Mouse (Mus musculus): ENCODE data around the gene Pced1b.

The Pced1b gene

DNA sequence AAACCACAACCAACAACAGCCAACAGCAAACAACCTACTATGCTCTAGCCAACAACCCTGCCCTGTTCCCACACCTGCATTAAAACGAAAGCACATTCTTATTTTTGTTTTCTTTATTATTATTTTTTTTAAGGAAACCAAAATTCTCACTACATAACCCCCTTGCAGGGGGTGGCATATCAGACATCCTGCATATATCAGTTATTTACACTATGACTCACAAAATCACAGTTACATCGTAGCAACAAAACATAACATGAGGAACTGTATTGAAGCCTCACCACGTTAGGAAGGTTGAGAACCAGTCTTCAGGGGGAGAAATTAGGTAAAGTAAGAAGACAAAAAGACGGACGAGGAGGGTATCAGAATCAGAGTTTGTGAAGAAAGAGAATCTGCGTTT is 159.2 kb downstream of the Pced1b start:
- DNase-seq, result no peak

DNA sequence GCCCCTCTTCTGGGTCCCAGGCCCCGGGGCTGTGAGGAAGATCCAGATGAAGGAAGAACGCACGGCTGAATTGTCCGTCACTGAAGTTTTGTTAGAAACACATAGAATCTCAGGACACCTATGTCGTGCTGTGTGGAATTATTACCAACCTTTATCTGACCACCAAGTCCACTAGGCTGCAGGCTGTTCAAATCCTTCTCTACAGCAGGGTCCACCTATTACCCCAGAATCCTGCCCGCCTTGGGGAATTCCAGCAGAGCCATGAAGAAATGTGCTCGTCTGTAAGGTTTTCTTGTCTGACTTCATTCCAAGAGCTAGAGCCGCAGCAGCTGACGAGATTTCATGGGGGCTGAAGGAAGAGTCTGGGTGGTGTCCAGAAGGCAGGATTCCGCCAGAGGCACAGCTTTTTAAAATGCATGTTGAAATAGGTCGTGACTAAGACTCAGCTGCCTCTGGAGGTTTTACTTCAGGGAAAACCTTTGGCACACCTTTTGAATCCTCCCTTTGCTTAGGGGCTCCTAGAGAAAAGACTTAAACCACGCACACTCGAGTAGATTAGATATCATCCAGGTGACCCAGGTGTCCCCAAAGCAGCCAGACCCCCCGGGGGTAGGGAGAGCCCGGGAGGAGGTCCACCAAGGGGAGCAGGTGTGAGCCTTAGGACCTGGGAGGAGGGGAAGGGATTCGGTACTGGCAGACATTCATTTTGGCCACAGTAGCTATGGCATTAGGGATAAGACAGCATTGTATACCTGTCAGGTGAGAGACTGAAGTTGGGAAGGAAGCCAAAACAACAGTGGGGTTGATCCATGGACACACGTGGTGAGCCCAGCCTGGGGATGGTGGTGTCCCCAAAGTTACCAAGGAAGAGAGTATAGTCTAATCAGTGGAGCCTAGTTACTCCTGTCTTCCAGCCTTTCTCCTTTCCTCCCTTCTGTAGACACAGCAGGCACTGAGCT is 160.9 kb downstream of the Pced1b start:
- no peak for DNase-seq

DNA sequence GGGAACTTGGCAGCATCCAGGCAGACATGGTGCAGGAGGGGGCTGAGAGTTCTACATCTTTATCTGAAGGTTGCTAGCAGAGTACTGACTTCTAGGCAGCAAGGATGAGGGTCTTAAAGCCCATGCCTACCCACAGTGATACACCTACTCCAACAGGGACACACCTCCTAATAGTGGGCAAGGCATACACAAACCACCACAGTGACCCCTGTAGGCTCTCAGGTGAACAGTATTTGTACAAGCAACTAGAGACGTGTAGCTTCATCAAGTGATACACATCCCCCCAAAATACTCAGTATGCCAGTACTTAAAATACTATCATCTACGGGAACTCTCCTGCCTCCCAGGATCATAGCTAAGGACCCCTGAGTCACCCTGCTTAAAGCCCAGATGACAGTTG is 164.2 kb downstream of the Pced1b start:
- DNase-seq, result no peak

DNA sequence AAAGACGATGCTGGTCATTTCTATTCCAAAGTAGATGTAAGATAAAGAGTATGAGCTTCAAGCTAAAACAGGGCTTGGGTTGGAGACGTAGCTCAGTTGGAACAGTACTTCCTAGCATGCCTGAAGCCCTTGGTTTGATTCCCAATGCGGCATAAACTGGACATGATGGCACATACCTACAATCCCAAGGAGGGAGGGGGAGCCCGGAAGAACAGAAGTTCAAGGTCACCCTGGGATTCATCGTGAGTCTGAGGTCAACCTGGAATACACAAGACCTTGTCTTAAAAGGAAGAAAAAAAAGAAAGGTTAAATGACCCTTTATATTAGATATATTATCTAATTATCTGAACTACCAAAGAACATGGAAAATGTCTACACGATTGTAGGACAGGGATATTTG is 164.8 kb downstream of the Pced1b start:
- no peak for DNase-seq

DNA sequence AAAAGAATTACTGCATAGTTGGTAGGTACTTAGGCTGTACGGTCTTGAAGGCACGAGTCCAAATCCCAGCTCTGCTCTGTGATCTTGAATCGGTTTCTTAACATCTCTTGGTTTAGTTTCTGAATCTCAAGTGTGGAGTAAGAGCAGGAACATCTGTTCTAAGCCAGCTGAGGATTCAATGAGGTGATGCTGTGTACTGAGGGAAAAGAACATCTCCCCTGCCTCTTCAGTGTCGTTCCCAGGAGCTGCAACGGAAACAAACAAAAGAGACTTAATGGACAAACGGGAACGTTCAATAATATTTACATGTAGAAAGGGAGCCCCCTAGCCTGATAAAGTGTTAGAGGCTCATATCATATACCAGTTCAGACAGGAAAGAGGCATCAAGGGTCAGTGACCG is 165.4 kb downstream of the Pced1b start:
- no peak for DNase-seq

DNA sequence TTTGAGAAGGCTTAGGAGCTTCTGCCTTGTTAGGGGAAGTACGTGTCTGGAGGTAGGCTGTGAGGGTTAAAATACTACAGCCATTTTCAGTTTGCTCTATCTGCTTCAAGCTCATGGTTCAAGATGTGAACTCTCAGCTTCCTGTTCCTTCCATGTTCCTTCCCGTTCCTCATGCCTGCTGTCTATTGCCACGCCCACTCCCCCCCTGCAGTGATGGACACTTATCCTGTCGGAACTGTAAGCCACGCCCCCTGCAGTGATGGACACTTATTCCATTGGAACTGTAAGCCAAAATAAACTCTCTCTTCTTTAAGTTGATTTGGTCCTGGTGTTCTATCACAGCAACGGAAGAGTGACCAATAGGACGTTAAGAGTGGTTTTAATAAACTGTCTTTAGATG is 166.0 kb downstream of the Pced1b start:
- DNase-seq, result no peak

DNA sequence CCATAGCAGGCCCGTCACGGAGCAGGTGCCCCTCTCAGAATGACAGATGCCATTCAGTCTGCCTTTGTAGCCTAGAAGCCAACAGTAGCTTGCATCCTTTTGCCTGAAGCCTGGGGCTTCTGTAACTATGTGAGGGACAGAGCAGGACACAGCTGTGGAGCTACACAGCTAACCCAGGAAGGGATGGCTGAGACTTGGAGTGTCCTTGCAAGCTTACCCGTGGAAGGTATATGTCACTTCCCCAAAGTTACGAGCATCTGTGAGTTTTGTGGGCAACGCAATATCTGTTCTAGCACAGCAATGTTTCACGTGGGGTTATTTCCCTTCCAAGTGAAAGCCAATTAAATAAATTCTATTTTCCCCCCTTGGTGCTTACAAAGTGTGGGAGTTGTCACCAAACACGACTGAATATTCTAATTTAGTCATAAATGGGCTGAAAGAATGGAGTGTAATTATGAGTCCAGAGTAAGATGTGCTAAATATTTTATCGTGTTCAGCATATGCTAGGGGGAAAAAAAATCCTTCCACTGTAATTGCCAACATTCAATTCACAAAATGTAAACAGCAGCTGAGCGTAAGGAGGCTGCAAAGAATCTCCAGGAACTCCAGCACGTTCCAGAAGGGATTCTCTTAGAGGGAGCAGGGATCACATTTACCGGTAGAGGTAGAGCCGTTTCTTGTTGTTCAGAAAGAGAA is 168.0 kb downstream of the Pced1b start:
- DNase-seq, result no peak

DNA sequence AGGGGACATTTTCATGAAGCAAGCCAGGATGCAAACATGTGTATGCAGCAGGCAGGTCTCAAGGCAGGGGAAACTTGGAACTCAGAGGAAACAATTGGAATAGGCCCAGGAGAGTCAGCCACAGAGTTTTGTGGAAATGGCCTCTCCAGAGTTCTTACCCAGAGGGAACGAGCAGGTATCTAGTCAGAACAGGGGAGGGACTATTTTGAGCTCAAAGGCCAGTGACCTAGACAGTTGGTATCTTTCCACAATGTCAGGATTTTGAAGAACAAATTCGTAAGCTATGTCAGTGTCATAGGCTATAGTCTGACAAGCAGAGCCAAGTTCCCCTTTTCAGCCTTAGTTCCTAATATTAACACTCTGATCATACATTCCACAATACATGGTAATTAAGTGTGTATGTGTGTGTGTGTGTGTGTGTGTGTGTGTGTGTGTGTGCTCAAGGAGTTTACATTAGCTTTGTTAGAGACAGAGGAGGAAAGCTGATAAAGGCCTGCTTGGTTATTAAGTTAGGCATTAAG is 168.6 kb downstream of the Pced1b start:
- no peak for DNase-seq

DNA sequence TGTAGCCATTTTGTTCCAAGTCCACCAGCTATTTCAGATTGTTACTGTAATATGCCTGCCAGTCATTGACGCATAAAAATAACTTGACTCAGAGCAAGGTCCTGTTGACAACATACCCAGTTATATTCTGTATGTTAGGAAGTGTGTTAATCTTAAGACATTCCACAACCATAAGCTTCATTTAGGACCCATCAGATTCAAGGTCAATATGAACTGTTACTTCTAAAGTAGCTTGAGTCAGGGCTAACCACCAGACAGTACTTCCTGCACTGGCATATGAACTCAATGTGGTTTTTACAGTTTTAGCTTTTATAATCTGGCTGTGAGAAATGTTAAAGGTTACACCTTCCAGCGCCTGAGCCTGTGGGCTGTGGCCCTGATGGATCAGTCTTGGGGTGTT is 173.4 kb downstream of the Pced1b start:
- DNase-seq, result no peak

DNA sequence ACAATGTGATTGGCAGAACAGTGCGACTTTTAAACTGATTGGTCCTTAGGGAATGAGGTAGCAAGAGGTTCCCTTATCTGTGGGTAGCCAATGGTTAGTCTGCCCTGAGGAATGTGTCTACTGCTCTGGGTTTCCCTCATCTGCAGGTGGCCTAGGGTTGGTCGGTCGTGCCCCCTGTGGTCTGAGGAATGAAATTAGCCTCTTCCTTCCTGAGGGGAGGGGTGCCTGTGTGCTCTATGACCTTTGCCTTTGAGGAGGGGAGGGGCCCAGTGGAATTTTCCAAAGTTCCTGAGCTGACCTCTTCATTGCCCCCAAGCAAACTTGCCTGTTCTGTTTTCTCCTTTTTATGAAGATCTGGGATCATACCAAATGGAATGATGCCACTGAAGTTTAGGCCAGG is 174.6 kb downstream of the Pced1b start:
- no peak for DNase-seq

DNA sequence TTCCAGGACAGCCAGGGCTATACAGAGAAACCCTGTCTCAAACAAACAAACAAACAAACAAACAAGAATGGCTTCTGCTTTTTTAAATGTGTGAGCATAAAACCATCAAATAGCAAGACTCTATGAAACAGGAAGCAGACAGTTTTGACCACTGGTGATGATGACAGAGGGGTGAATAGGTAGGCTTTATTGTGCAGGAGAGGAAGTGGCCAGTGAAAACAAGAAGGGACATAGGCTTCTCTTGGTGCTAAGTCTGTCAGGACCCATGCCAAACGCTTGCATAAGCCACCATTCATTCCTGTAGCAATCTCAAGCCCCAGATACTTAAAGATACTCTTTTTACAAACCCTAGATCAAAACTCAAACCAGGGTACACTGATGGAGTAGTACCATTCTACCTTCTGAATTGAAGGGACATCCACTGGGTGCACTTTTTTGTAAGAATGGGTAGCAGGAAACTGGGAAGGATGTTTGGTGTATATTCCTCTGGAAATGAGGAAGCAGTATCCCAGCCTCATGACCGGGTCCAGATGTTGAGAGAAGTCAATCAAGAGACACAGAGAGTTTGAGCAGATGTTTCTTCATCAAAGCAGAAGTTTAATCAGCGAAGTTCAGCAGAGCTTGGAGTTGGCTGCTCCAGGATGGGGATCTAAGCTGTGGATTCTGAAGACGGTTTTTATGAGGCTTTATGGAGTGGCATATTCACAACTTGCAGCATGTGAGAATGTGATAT is 175.5 kb downstream of the Pced1b start:
- DNase-seq, result no peak

DNA sequence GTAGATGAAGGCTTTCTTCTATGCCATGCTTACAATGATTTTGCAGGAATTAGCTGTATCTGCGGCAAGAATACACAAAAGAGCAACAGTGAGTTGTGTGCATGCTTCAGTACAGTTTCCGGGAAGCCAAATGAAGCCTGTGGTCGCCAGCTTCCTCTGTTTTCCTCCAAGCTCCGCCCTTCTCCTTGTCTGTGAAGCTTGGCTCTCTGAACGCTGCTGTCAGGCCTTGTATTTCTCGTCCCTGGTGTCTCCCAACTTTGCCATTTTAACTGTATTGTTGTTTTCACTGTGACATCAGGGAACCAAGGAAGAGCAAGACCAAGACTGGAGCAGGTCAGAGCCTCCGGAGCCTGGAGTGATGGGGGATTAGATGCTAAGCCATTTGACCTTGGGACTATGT is 177.5 kb downstream of the Pced1b start:
- no peak for DNase-seq

DNA sequence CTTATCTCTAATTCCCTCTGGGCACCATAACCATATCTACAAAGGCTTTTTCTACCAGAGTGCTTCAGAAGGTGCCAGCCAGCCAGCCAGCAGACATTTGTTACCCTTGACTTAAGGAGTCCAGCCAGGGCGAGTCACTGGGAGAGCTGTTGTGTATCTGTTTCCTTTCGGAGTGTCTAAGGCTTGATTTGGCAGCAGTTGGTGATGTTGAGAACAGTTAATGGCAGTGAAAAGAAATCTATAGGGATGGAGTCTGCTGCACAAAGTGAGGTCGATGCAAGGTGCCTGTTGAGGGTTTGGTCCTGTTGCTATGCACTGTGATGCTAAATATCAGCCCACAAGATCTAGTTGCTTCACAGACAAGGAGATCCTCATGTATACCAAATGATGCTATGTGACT is 178.1 kb downstream of the Pced1b start:
- DNase-seq, result no peak

DNA sequence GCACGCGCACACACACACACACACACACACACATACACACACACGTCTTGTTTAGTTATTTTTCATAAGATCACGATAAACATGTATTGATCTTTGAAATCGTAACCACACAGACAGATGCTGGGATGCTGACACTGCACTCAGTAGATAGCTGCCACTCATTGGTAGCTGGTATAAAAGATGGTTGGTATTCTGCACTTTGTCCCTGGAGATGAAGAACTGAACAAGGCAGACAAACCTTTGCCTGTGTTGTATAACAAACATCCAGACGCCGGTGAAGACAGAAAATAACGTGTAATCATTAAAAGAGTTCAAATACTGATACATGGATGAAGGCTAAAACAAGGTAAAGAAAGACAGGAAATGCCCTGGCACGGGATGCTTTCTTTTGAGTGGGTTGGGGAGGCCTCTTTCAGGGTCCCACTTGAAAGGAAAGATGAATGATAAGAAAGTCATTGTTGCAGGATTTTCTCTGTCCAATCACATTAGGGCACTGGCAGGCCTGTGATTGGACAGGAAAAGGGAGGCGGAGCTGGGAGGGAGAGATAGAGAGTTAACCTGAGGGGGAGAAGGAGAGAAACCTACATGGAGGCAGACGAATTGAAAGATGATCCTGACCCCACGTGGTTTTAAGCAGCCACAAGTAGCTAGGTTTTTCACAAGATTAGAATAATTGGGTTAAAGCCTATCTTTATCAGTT is 182.4 kb downstream of the Pced1b start:
- no peak for DNase-seq

DNA sequence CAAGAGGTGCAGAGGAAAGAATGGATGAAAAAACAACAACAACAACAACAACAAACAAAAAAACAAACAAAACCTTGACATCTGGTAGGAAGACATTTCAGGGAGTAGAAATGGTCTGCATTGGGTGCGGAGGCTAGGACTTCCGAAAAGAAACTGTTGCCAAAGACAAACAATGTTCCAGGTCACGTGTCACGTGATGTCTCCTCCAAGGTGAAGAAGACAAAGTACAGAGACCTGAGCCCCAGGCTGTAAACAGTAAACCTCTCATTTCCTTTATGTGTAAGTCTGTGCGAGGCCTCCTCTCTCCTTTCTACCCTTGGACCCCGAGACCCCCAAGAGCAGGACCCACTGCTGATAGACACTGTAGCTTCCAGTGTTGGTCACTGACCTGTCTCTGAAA is 184.6 kb downstream of the Pced1b start:
- no peak for DNase-seq

DNA sequence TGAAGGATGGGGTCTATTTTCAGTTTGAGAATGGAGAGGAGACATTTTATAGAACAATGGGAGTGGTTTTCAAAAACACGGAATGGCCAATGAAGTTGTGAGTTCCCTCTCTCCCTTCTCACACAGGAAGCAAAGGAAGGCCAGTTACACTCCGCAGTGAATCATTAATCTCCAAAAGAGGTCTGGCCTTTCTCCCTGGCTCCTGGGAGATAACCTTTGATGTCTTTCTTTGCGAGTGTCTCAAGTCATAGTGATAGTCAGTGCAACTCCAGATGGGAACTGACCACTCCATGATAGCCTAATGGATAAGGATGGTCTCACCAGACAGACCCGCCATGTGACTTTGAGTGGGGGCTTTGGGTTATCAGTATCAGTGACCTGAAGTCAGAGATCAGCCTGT is 185.3 kb downstream of the Pced1b start:
- DNase-seq, result no peak
